Mouse (Mus musculus) heart, postnatal 0 days (tissue): Measurements from ENCODE around the gene Traf1. TPM values are rescaled to one million over a fixed set of nuclear protein-coding genes. Genes with fewer than 3 reads are reported as not detected.

ENCODE experiments used
- ATAC-seq: fragments of 200-750 bp; cut with Nextera tagmentation; 2 replicates; pipeline ENCODE4 v1.8.0; 2017; ENCODE audit warnings: low read depth, moderate number of reproducible peaks, moderate library complexity; ENCODE audit not compliant: insufficient read depth
- DNase-seq: peaks from one replicate; pipeline ENCODE4 v3.0.0-alpha.2; 2016; ENCODE audit warnings: low spot score
- H3K27ac ChIP-seq: fragments of 300-500 bp; sonication (generic); 2 replicates; pipeline ENCODE4 v1.5.1; 2014; ENCODE audit warnings: low read depth, mild to moderate bottlenecking
- H3K27me3 ChIP-seq: fragments of 300-500 bp; sonication (generic); 2 replicates; pipeline ENCODE4 v1.6.1; 2014; ENCODE audit warnings: low read length, mixed read lengths; ENCODE audit not compliant: control insufficient read depth, insufficient read depth
- H3K36me3 ChIP-seq: fragments of 300-500 bp; sonication (generic); replicated peaks from 2 replicates; pipeline ENCODE4 v1.6.1; 2014; ENCODE audit warnings: low read length, mixed read lengths; ENCODE audit not compliant: control insufficient read depth, insufficient read depth
- H3K4me1 ChIP-seq: fragments of 300-500 bp; sonication (generic); 2 replicates; pipeline ENCODE4 v1.6.1; 2014; ENCODE audit warnings: antibody characterized with exemption; ENCODE audit not compliant: control insufficient read depth, insufficient read depth
- H3K4me2 ChIP-seq: fragments of 300-500 bp; sonication (generic); 2 replicates; pipeline ENCODE4 v1.6.1; 2014; ENCODE audit warnings: low read depth, mild to moderate bottlenecking, low read length, moderate library complexity
- H3K4me3 ChIP-seq: fragments of 300-500 bp; sonication (generic); 2 replicates; pipeline ENCODE4 v1.5.1; 2014; ENCODE audit warnings: low read depth, low read length
- H3K9ac ChIP-seq: fragments of 300-500 bp; sonication (generic); replicated peaks from 2 replicates; pipeline ENCODE4 v1.6.1; 2014; ENCODE audit warnings: low read depth, low read length, mixed read lengths
- H3K9me3 ChIP-seq: fragments of 300-500 bp; sonication (generic); replicated peaks from 2 replicates; pipeline ENCODE4 v1.6.1; 2016; ENCODE audit warnings: low read length; ENCODE audit not compliant: control insufficient read depth
- CTCF ChIP-seq: IDR thresholded peaks from 2 replicates; pipeline ENCODE4 v1.5.1; 2016; ENCODE audit warnings: antibody characterized with exemption, control low read depth, low read depth
- EP300 ChIP-seq: IDR thresholded peaks from 2 replicates; pipeline ENCODE4 v1.6.1; 2016; ENCODE audit warnings: antibody characterized with exemption, low read depth
- WGBS: fragments of 180-500 bp; shearing (Covaris S2); extraction: QIAGEN DNeasy Blood & Tissue Kit; methylation state at CpG from one replicate; pipeline ENCODE4 v1.1.7; 2014; 5-methylcytosine and 5-hydroxymethylcytosine counted together
- polyA plus RNA-seq: library from polyadenylated mRNA; unstranded; fragments of >200 nt; fragmentation: Nextera tagmentation; extraction: Ambion mirVana; gene quantifications from 2 replicates; pipeline ENCODE4 v1.2.1, GENCODE M21; 2015
- total RNA-seq: library from RNA; depleted of rRNA; stranded (reverse); fragments of >200 nt; gene quantifications from 2 replicates; pipeline ENCODE4 v1.2.3, GENCODE M21; 2014; ENCODE audit warnings: low replicate concordance

Traf1 gene
- total and polyA plus RNA-seq, 2 experiments from 2014 or later: 0.23 to 1.1 TPM

GRCm38 (mm10) chr2:34973087-34973486, 11.5 kb upstream of the Traf1 start:
- no peaks in the 10 kb centered on the region for H3K9me3 ChIP-seq
- H3K9ac ChIP-seq: no peak overlapping the region
- DNase-seq: no peak
- H3K4me3 ChIP-seq: no peak overlapping the region
- no peak for ATAC-seq
- no peak overlapping the region for H3K27ac ChIP-seq
- no peak overlapping the region for H3K4me2 ChIP-seq
- H3K4me1 ChIP-seq: 0 out of 2 replicates have a peak, but pooled peaks cover 6% of the 10 kb centered on the region
- H3K36me3 ChIP-seq: no peaks in the 10 kb centered on the region
- TF ChIP-seq CTCF (no peak), EP300 (no peak)
- 82% methylated on average over 8 of the region's 8 CpGs for WGBS
- H3K27me3 ChIP-seq: no peaks in the 10 kb centered on the region

GRCm38 (mm10) chr2:34971080-34971888, 9.7 kb upstream of the Traf1 start:
- no peak for TF ChIP-seq CTCF
- TF ChIP-seq EP300: no peak
- no peaks in the 10 kb centered on the region for H3K4me1 ChIP-seq
- H3K9me3 ChIP-seq: no peaks in the 10 kb centered on the region
- H3K27me3 ChIP-seq: no peaks in the 10 kb centered on the region
- no peak overlapping the region for H3K4me2 ChIP-seq
- H3K4me3 ChIP-seq: no peak overlapping the region
- no peak overlapping the region for H3K9ac ChIP-seq
- no peak overlapping the region for H3K27ac ChIP-seq
- H3K36me3 ChIP-seq: no peaks in the 10 kb centered on the region
- no peak for ATAC-seq
- WGBS: 73% methylated on average over 11 of the region's 11 CpGs
- DNase-seq: no peak

GRCm38 (mm10) chr2:34970092-34970750, 8.6 kb upstream of the Traf1 start:
- H3K4me1 ChIP-seq: no peaks in the 10 kb centered on the region
- no peaks in the 10 kb centered on the region for H3K27me3 ChIP-seq
- no peak overlapping the region for H3K9ac ChIP-seq
- no peaks in the 10 kb centered on the region for H3K36me3 ChIP-seq
- WGBS: 19% methylated on average over 9 of the region's 9 CpGs
- H3K4me2 ChIP-seq: 0 out of 2 replicates have a peak overlapping the region, but pooled peaks have one; percentile 29
- no peak overlapping the region for H3K27ac ChIP-seq
- DNase-seq: peak; percentile 66
- H3K4me3 ChIP-seq: no peak overlapping the region
- TF ChIP-seq EP300 (no peak), CTCF (peak; percentile 82)
- no peak for ATAC-seq
- H3K9me3 ChIP-seq: no peaks in the 10 kb centered on the region

GRCm38 (mm10) chr2:34969166-34969565, 7.6 kb upstream of the Traf1 start:
- TF ChIP-seq EP300 (no peak), CTCF (no peak)
- Histone ChIP-seq H3K9ac (no peak overlapping the region), H3K4me1 (no peaks in the 10 kb centered on the region), H3K9me3 (no peaks in the 10 kb centered on the region), H3K27ac (no peak overlapping the region), H3K4me3 (no peak overlapping the region), H3K36me3 (no peaks in the 10 kb centered on the region), H3K27me3 (no peaks in the 10 kb centered on the region), H3K4me2 (no peak overlapping the region)
- DNase-seq (no peak), ATAC-seq (no peak)
- 40% methylated on average over 7 of the region's 7 CpGs for WGBS

GRCm38 (mm10) chr2:34966243-34966934, 4.8 kb upstream of the Traf1 start:
- Histone ChIP-seq H3K27ac (no peak overlapping the region), H3K27me3 (no peaks in the 10 kb centered on the region), H3K9me3 (no peaks in the 10 kb centered on the region), H3K9ac (no peak overlapping the region), H3K4me1 (peaks cover 4% of the 10 kb centered on the region), H3K36me3 (no peaks in the 10 kb centered on the region), H3K4me3 (no peak overlapping the region), H3K4me2 (no peak overlapping the region)
- ATAC-seq: no peak
- WGBS: 82% methylated on average over 8 of the region's 8 CpGs
- TF ChIP-seq EP300 (no peak), CTCF (no peak)
- DNase-seq: no peak
